Comparison of ENCODE assay signal across 11 mouse cellular contexts in genomic region chr6:125041047-125041446, GRCm38 (mm10). TPM values are rescaled to one million over a fixed set of nuclear protein-coding genes. Genes with fewer than 3 reads are reported as not detected.
DNase-seq lines count a peak whose midpoint lies in the region; ATAC-seq lines count a peak whose summit lies in the region.
"Had no signal": no experiment of that assay in that cellular context is flagged by ENCODE, and none has a peak within 500 bp of the region (broad histone marks: within the 10 kb centered on the region; RNA-seq: fewer than 3 reads in every experiment).

No protein-coding gene starts in this region.

- 0 out of 2 replicates have a peak overlapping the region, but pooled peaks have one; percentile 83 for H3K4me2 ChIP-seq in limb, embryonic 11.5 days (ENCODE audit: low read depth, severe bottlenecking)
- H3K4me2 ChIP-seq in midbrain, embryonic 14.5 days (ENCODE audit: low read length), result peak overlapping the region; percentile 82

- peaks cover 4% of the 10 kb centered on the region for H3K36me3 ChIP-seq in limb, embryonic 11.5 days (ENCODE audit: control insufficient read depth, insufficient read depth, low read length)
- H3K36me3 ChIP-seq in limb, embryonic 10.5 days, result peaks cover 65% of the 10 kb centered on the region
- H3K36me3 ChIP-seq in midbrain, embryonic 14.5 days (ENCODE audit: control insufficient read depth, insufficient read depth, low read length), result peaks cover 46% of the 10 kb centered on the region

- no peak for DNase-seq in limb, embryonic 11.5 days (ENCODE audit: low spot score)
- DNase-seq in limb, embryonic 10.5 days (ENCODE audit: low spot score), result no peak
- peak; percentile 25 for DNase-seq in MN1 (ENCODE audit: low spot score)
- no peak for DNase-seq in midbrain, embryonic 14.5 days
- no peak for DNase-seq in cerebellum, adult 8-10 months
- DNase-seq in frontal cortex, adult 2 months (ENCODE audit: extremely low spot score in 1 of 2, low spot score in 1 of 2), result no peak
- no peak for DNase-seq in adrenal gland, postnatal 36 days
- DNase-seq: cerebellum, adult 18-20 months; gastrocnemius, adult 2 months; kidney, postnatal 14 days had no signal

- ATAC-seq in limb, embryonic 11.5 days (ENCODE audit: insufficient number of reproducible peaks, low FRiP score, low TSS enrichment, low read depth), result no peak
- peak; percentile 86 for ATAC-seq in granulocyte monocyte progenitor cell, adult 5-6 weeks (replicated peaks; ENCODE audit: poor library complexity, severe bottlenecking)
- ATAC-seq in midbrain, embryonic 14.5 days (ENCODE audit: low FRiP score, low TSS enrichment), result no peak

- H3K4me3 ChIP-seq in limb, embryonic 11.5 days (ENCODE audit: low read depth, low read length), result no peak overlapping the region
- H3K4me3 ChIP-seq in limb, embryonic 10.5 days, result no peak overlapping the region
- H3K4me3 ChIP-seq in midbrain, embryonic 14.5 days (replicated peaks; ENCODE audit: low read depth, low read length), result no peak overlapping the region

- WGBS in limb, embryonic 11.5 days, result 93% methylated on average over 7 of the region's 7 CpGs
- WGBS in limb, embryonic 10.5 days, result 93% methylated on average over 7 of the region's 7 CpGs
- 90% methylated on average over 7 of the region's 7 CpGs for WGBS in midbrain, embryonic 14.5 days

- no peaks in the 10 kb centered on the region for H3K4me1 ChIP-seq in limb, embryonic 11.5 days (ENCODE audit: control insufficient read depth, insufficient read depth, low read length)
- peaks cover 12% of the 10 kb centered on the region; the same call in 1 of the 2 replicates for H3K4me1 ChIP-seq in limb, embryonic 10.5 days
- H3K4me1 ChIP-seq in midbrain, embryonic 14.5 days (ENCODE audit: control insufficient read depth, insufficient read depth, low read length), result peaks cover 8% of the 10 kb centered on the region; the same call in 1 of the 2 replicates

- H3K27me3 ChIP-seq in limb, embryonic 11.5 days (ENCODE audit: control insufficient read depth, insufficient read depth, low read length), result no peaks in the 10 kb centered on the region
- no peaks in the 10 kb centered on the region for H3K27me3 ChIP-seq in limb, embryonic 10.5 days (ENCODE audit: low read depth, poor library complexity, severe bottlenecking)
- no peaks in the 10 kb centered on the region for H3K27me3 ChIP-seq in midbrain, embryonic 14.5 days (ENCODE audit: control insufficient read depth, insufficient read depth, low read length)

- H3K9me3 ChIP-seq in limb, embryonic 11.5 days (ENCODE audit: control insufficient read depth, low read length), result no peaks in the 10 kb centered on the region
- H3K9me3 ChIP-seq in limb, embryonic 10.5 days (replicated peaks), result no peaks in the 10 kb centered on the region
- H3K9me3 ChIP-seq in midbrain, embryonic 14.5 days (ENCODE audit: control insufficient read depth, low read length), result no peaks in the 10 kb centered on the region

- no peak overlapping the region for H3K9ac ChIP-seq in limb, embryonic 11.5 days (ENCODE audit: low read length)
- H3K9ac ChIP-seq in midbrain, embryonic 14.5 days (replicated peaks; ENCODE audit: low read length), result no peak overlapping the region

- H3K27ac ChIP-seq in limb, embryonic 11.5 days (replicated peaks; ENCODE audit: low read depth, low read length), result no peak overlapping the region
- H3K27ac ChIP-seq in limb, embryonic 10.5 days, result no peak overlapping the region
- no peak overlapping the region for H3K27ac ChIP-seq in midbrain, embryonic 14.5 days (replicated peaks; ENCODE audit: low read depth, low read length)

RNA-seq across cellular contexts. Expression of gene Ing4, which starts 1.5 kb away (rescaled TPM):
- polyA plus RNA-seq in limb, embryonic 11.5 days (2014; fragmentation: Nextera tagmentation; extraction: Ambion mirVana), result 128 and 134 TPM in 2 replicates
- 121 and 145 TPM in 2 replicates for polyA plus RNA-seq in limb, embryonic 10.5 days (2016; fragmentation: Nextera tagmentation; extraction: Ambion mirVana)
- total RNA-seq in granulocyte monocyte progenitor cell, adult 5-6 weeks (2014; fragmentation: Nextera tagmentation), result 49.2 and 55.8 TPM in 2 replicates
- 34.7 and 40.2 TPM in 2 replicates for total RNA-seq in granulocyte monocyte progenitor cell, adult 5-6 weeks (2017)
- 132 and 144 TPM in 2 replicates for polyA plus RNA-seq in midbrain, embryonic 14.5 days (2014; fragmentation: Nextera tagmentation; extraction: Ambion mirVana)
- 70.8 and 74.9 TPM in 2 replicates for polyA plus RNA-seq in frontal cortex, adult 2 months (2012; rRNA removed)
- 10 to 100 TPM; 54.4 to 79.5 TPM for total RNA-seq in adrenal gland, postnatal 36 days (2021)

RNA-seq across cellular contexts. Expression of gene Acrbp, which starts 8.4 kb away (rescaled TPM):
- polyA plus RNA-seq in limb, embryonic 11.5 days (2014; fragmentation: Nextera tagmentation; extraction: Ambion mirVana), result 13.3 and 16.1 TPM in 2 replicates
- 10.1 and 13.0 TPM in 2 replicates for polyA plus RNA-seq in limb, embryonic 10.5 days (2016; fragmentation: Nextera tagmentation; extraction: Ambion mirVana)
- 10.6 and 17.5 TPM in 2 replicates for total RNA-seq in granulocyte monocyte progenitor cell, adult 5-6 weeks (2014; fragmentation: Nextera tagmentation)
- total RNA-seq in granulocyte monocyte progenitor cell, adult 5-6 weeks (2017), result 1.3 and 3.9 TPM in 2 replicates
- 16.3 and 16.7 TPM in 2 replicates for polyA plus RNA-seq in midbrain, embryonic 14.5 days (2014; fragmentation: Nextera tagmentation; extraction: Ambion mirVana)
- 23.0 and 23.9 TPM in 2 replicates for polyA plus RNA-seq in frontal cortex, adult 2 months (2012; rRNA removed)
- 1 to 10 TPM; 6.9 to 7.1 TPM for total RNA-seq in adrenal gland, postnatal 36 days (2021)

RNA-seq across cellular contexts. Expression of gene Lpar5, which starts 26.7 kb away (rescaled TPM):
- polyA plus RNA-seq in limb, embryonic 11.5 days (2014; fragmentation: Nextera tagmentation; extraction: Ambion mirVana), result 0.32 TPM in 1 of 2 replicates, not detected in the other
- polyA plus RNA-seq in limb, embryonic 10.5 days (2016; fragmentation: Nextera tagmentation; extraction: Ambion mirVana), result 0.14 and 0.18 TPM in 2 replicates
- total RNA-seq in granulocyte monocyte progenitor cell, adult 5-6 weeks (2014; fragmentation: Nextera tagmentation), result 8.7 and 13.4 TPM in 2 replicates
- 2.7 and 5.2 TPM in 2 replicates for total RNA-seq in granulocyte monocyte progenitor cell, adult 5-6 weeks (2017)
- 0.45 and 0.77 TPM in 2 replicates for polyA plus RNA-seq in midbrain, embryonic 14.5 days (2014; fragmentation: Nextera tagmentation; extraction: Ambion mirVana)
- polyA plus RNA-seq in frontal cortex, adult 2 months (2012; rRNA removed), result 0.94 and 1.4 TPM in 2 replicates
- total RNA-seq in adrenal gland, postnatal 36 days (2021), result under 1 TPM; 0.40 to 0.60 TPM
- total RNA-seq: gastrocnemius, adult 2 months had no signal

RNA-seq across cellular contexts. Expression of gene Zfp384, which starts 32.1 kb away (rescaled TPM):
- polyA plus RNA-seq in limb, embryonic 11.5 days (2014; fragmentation: Nextera tagmentation; extraction: Ambion mirVana), result 11.0 and 12.9 TPM in 2 replicates
- 12.8 and 15.2 TPM in 2 replicates for polyA plus RNA-seq in limb, embryonic 10.5 days (2016; fragmentation: Nextera tagmentation; extraction: Ambion mirVana)
- 75.9 and 87.6 TPM in 2 replicates for total RNA-seq in granulocyte monocyte progenitor cell, adult 5-6 weeks (2014; fragmentation: Nextera tagmentation)
- 24.3 and 31.9 TPM in 2 replicates for total RNA-seq in granulocyte monocyte progenitor cell, adult 5-6 weeks (2017)
- 13.7 and 16.2 TPM in 2 replicates for polyA plus RNA-seq in midbrain, embryonic 14.5 days (2014; fragmentation: Nextera tagmentation; extraction: Ambion mirVana)
- 49.5 and 54.7 TPM in 2 replicates for polyA plus RNA-seq in frontal cortex, adult 2 months (2012; rRNA removed)
- 10 to 100 TPM; 41.3 to 53.8 TPM for total RNA-seq in adrenal gland, postnatal 36 days (2021)

RNA-seq across cellular contexts. Expression of gene Pianp, which starts 44.6 kb away (rescaled TPM):
- 2.2 and 2.4 TPM in 2 replicates for polyA plus RNA-seq in limb, embryonic 11.5 days (2014; fragmentation: Nextera tagmentation; extraction: Ambion mirVana)
- polyA plus RNA-seq in limb, embryonic 10.5 days (2016; fragmentation: Nextera tagmentation; extraction: Ambion mirVana), result 0.40 and 1.4 TPM in 2 replicates
- not detected in 2 replicates for total RNA-seq in granulocyte monocyte progenitor cell, adult 5-6 weeks (2014; fragmentation: Nextera tagmentation)
- total RNA-seq in granulocyte monocyte progenitor cell, adult 5-6 weeks (2017), result not detected in 2 replicates
- polyA plus RNA-seq in midbrain, embryonic 14.5 days (2014; fragmentation: Nextera tagmentation; extraction: Ambion mirVana), result 43.2 and 57.1 TPM in 2 replicates
- polyA plus RNA-seq in frontal cortex, adult 2 months (2012; rRNA removed), result 181 and 198 TPM in 2 replicates
- 1 to 10 TPM; 2.1 to 3.4 TPM for total RNA-seq in adrenal gland, postnatal 36 days (2021)
